Mouse (Mus musculus) intestine, embryonic 16.5 days (tissue): Measurements from ENCODE around the gene Nfix. TPM values are rescaled to one million over a fixed set of nuclear protein-coding genes. Genes with fewer than 3 reads are reported as not detected.
A peak's percentile ranks its signal among the peaks of the same experiment; 100 is the strongest.

Experiments used
- ATAC-seq: fragments of 200-750 bp; cut with Nextera tagmentation; 2 replicates; pipeline ENCODE4 v1.8.0; 2017; ENCODE audit warnings: moderate TSS enrichment, moderate library complexity
- H3K27ac ChIP-seq: fragments of 300-500 bp; sonication (generic); 2 replicates; pipeline ENCODE4 v1.5.1; 2014; ENCODE audit warnings: mild to moderate bottlenecking, low read length
- H3K27me3 ChIP-seq: fragments of 300-500 bp; sonication (generic); replicated peaks from 2 replicates; pipeline ENCODE4 v1.6.1; 2014; ENCODE audit warnings: low read length, control low read depth, mixed read lengths; ENCODE audit not compliant: control insufficient read depth, insufficient read depth
- H3K36me3 ChIP-seq: fragments of 300-500 bp; sonication (generic); 2 replicates; pipeline ENCODE4 v1.6.1; 2014; ENCODE audit warnings: low read length, control low read depth; ENCODE audit not compliant: control insufficient read depth, insufficient read depth
- H3K4me1 ChIP-seq: fragments of 300-500 bp; sonication (generic); 2 replicates; pipeline ENCODE4 v1.6.1; 2014; ENCODE audit warnings: low read length, control low read depth, mixed read lengths; ENCODE audit not compliant: control insufficient read depth, insufficient read depth
- H3K4me2 ChIP-seq: fragments of 300-500 bp; sonication (generic); 2 replicates; pipeline ENCODE4 v1.6.1; 2014; ENCODE audit warnings: low read depth, low read length, control low read depth
- H3K4me3 ChIP-seq: fragments of 300-500 bp; sonication (generic); 2 replicates; pipeline ENCODE4 v1.5.1; 2014; ENCODE audit warnings: mild to moderate bottlenecking, low read length
- H3K9ac ChIP-seq: fragments of 300-500 bp; sonication (generic); 2 replicates; pipeline ENCODE4 v1.6.1; 2014; ENCODE audit warnings: low read depth, low read length
- H3K9me3 ChIP-seq: fragments of 300-500 bp; sonication (generic); 2 replicates; pipeline ENCODE4 v1.6.1; 2016; ENCODE audit warnings: low read length, control low read depth; ENCODE audit not compliant: control insufficient read depth
- WGBS: fragments of 180-500 bp; shearing (Covaris S2); extraction: QIAGEN DNeasy Blood & Tissue Kit; methylation state at CpG from one replicate; pipeline ENCODE4 v1.1.7; 2014; 5-methylcytosine and 5-hydroxymethylcytosine counted together
- polyA plus RNA-seq: library from polyadenylated mRNA; unstranded; fragments of >200 nt; fragmentation: Nextera tagmentation; extraction: Ambion mirVana; gene quantifications from 2 replicates; pipeline ENCODE4 v1.2.1, GENCODE M21; 2015

Gene Nfix
- polyA plus RNA-seq, 1 experiment from 2014 or later: 9.7 TPM

- peaks cover 73% of the 10 kb centered on the region for H3K27me3 ChIP-seq
- H3K4me2 ChIP-seq: no peak overlapping the region
- no peak overlapping the region for H3K9ac ChIP-seq
- peaks cover 25% of the 10 kb centered on the region for H3K4me1 ChIP-seq
- no peaks in the 10 kb centered on the region for H3K9me3 ChIP-seq
- WGBS: 70% methylated on average over 9 of the region's 9 CpGs
- no peak overlapping the region for H3K27ac ChIP-seq
- no peak for ATAC-seq
- no peak overlapping the region for H3K4me3 ChIP-seq
- no peaks in the 10 kb centered on the region for H3K36me3 ChIP-seq
Measured at GRCm38 (mm10) chr8:84789855-84790486, 10.2 kb downstream of the Nfix start.

GRCm38 (mm10) chr8:84789345-84789744, 10.8 kb downstream of the Nfix start:
- H3K4me2 ChIP-seq: no peak overlapping the region
- WGBS: 58% methylated on average over 5 of the region's 5 CpGs
- H3K27me3 ChIP-seq: peaks cover 73% of the 10 kb centered on the region
- H3K4me1 ChIP-seq: peaks cover 21% of the 10 kb centered on the region
- H3K9ac ChIP-seq: no peak overlapping the region
- ATAC-seq: no peak
- no peaks in the 10 kb centered on the region for H3K36me3 ChIP-seq
- H3K4me3 ChIP-seq: no peak overlapping the region
- H3K9me3 ChIP-seq: no peaks in the 10 kb centered on the region
- H3K27ac ChIP-seq: no peak overlapping the region

- no peak overlapping the region for H3K4me2 ChIP-seq
- no peaks in the 10 kb centered on the region for H3K36me3 ChIP-seq
- no peaks in the 10 kb centered on the region for H3K9me3 ChIP-seq
- H3K27me3 ChIP-seq: peaks cover 74% of the 10 kb centered on the region
- whole genome bisulfite sequencing: 21% methylated on average over 11 of the region's 11 CpGs
- H3K4me1 ChIP-seq: peaks cover 19% of the 10 kb centered on the region
- H3K4me3 ChIP-seq: no peak overlapping the region
- ATAC-seq: no peak
- no peak overlapping the region for H3K9ac ChIP-seq
- no peak overlapping the region for H3K27ac ChIP-seq
Measured at GRCm38 (mm10) chr8:84788896-84789295, 11.2 kb downstream of the Nfix start.

GRCm38 (mm10) chr8:84787523-84788302, 12.4 kb downstream of the Nfix start:
- H3K9me3 ChIP-seq: no peaks in the 10 kb centered on the region
- ATAC-seq: no peak
- peaks cover 78% of the 10 kb centered on the region for H3K27me3 ChIP-seq
- no peaks in the 10 kb centered on the region for H3K36me3 ChIP-seq
- H3K9ac ChIP-seq: no peak overlapping the region
- H3K4me1 ChIP-seq: peaks cover 14% of the 10 kb centered on the region
- WGBS: 35% methylated on average over 13 of the region's 14 CpGs
- no peak overlapping the region for H3K27ac ChIP-seq
- no peak overlapping the region for H3K4me2 ChIP-seq
- H3K4me3 ChIP-seq: no peak overlapping the region

- ATAC-seq: no peak
- 20% methylated on average over 11 of the region's 11 CpGs for WGBS
- Histone ChIP-seq H3K27me3 (peaks cover 86% of the 10 kb centered on the region), H3K27ac (no peak overlapping the region), H3K4me1 (peaks cover 14% of the 10 kb centered on the region), H3K9me3 (no peaks in the 10 kb centered on the region), H3K36me3 (no peaks in the 10 kb centered on the region), H3K9ac (no peak overlapping the region), H3K4me2 (no peak overlapping the region), H3K4me3 (no peak overlapping the region)
Measured at GRCm38 (mm10) chr8:84786801-84787467, 13.2 kb downstream of the Nfix start.

GRCm38 (mm10) chr8:84785756-84786677, 14.1 kb downstream of the Nfix start:
- peaks cover 14% of the 10 kb centered on the region for H3K4me1 ChIP-seq
- H3K9ac ChIP-seq: no peak overlapping the region
- no peak for ATAC-seq
- no peaks in the 10 kb centered on the region for H3K9me3 ChIP-seq
- peak overlapping the region; percentile 3; the same call in 1 of the 2 replicates for H3K4me2 ChIP-seq
- WGBS: 7% methylated on average over 38 of the region's 38 CpGs
- no peak overlapping the region for H3K4me3 ChIP-seq
- no peak overlapping the region for H3K27ac ChIP-seq
- no peaks in the 10 kb centered on the region for H3K36me3 ChIP-seq
- H3K27me3 ChIP-seq: peaks cover 89% of the 10 kb centered on the region

- Histone ChIP-seq H3K9me3 (no peaks in the 10 kb centered on the region), H3K27ac (no peak overlapping the region), H3K4me3 (no peak overlapping the region), H3K4me1 (peaks cover 12% of the 10 kb centered on the region), H3K9ac (no peak overlapping the region), H3K27me3 (peaks cover 95% of the 10 kb centered on the region), H3K4me2 (no peak overlapping the region), H3K36me3 (no peaks in the 10 kb centered on the region)
- no peak for ATAC-seq
- WGBS: 16% methylated on average over 11 of the region's 11 CpGs
Measured at GRCm38 (mm10) chr8:84785506-84785755, 14.7 kb downstream of the Nfix start.

GRCm38 (mm10) chr8:84784681-84785505, 15.3 kb downstream of the Nfix start:
- H3K4me1 ChIP-seq: peaks cover 12% of the 10 kb centered on the region

More at GRCm38 (mm10) chr8:84784681-84785505, 15.3 kb downstream of the Nfix start:
- H3K9ac ChIP-seq: no peak overlapping the region
- no peak for ATAC-seq
- no peak overlapping the region for H3K4me3 ChIP-seq
- no peak overlapping the region for H3K4me2 ChIP-seq
- H3K36me3 ChIP-seq: no peaks in the 10 kb centered on the region
- no peaks in the 10 kb centered on the region for H3K9me3 ChIP-seq
- H3K27ac ChIP-seq: no peak overlapping the region
- H3K27me3 ChIP-seq: peaks cover 93% of the 10 kb centered on the region
- 9% methylated on average over 48 of the region's 48 CpGs for WGBS
